Mouse (Mus musculus): Measurements from ENCODE around the gene Trim8.

DNA sequence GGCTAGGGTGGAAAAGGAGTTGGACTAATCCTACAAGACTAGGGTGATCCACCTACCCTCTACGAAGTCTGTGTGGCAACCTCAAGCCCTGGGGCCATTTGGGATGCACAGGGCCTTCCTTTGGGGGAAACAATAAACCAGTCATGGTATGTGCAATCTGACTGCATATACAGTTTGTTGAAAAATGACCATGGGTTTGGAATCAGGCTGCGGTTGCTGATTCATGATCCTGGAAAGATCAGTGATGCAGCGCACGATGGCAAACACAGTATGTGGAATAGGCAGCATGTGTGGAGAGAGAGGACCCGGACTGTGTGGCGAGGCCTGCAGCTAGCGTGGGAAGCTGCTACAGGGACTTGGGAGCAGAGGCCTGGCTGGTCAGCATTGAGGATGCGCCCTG lies 45.9 kb upstream of the Trim8 start:
- TF ChIP-seq MAX (IDR thresholded peaks at IDR 0.05; ENCODE audit: low read depth) (no peak), POLR2A (IDR thresholded peaks at IDR 0.05; ENCODE audit: insufficient read length, low read depth) (no peak), MYOD1 (IDR thresholded peaks at IDR 0.05; ENCODE audit: control insufficient read depth in 1 of 3, insufficient read length in 2 of 3, low read depth in 2 of 3) (no peak), USF1 (IDR thresholded peaks at IDR 0.05; ENCODE audit: low read depth) (no peak), TCF12 (IDR thresholded peaks at IDR 0.05; ENCODE audit: insufficient read depth, poor library complexity, severe bottlenecking) (no peak)
